Mouse (Mus musculus) lung, postnatal 0 days (tissue): Measurements from ENCODE around the gene Mical2.

Experiments
- CTCF ChIP-seq: IDR thresholded peaks from 2 replicates; pipeline ENCODE4 v1.5.1; 2016; ENCODE audit warnings: antibody characterized with exemption, mild to moderate bottlenecking
- EP300 ChIP-seq: IDR thresholded peaks from 2 replicates; pipeline ENCODE4 v1.6.1; 2016; ENCODE audit warnings: antibody characterized with exemption, mild to moderate bottlenecking, control low read depth

DNA sequence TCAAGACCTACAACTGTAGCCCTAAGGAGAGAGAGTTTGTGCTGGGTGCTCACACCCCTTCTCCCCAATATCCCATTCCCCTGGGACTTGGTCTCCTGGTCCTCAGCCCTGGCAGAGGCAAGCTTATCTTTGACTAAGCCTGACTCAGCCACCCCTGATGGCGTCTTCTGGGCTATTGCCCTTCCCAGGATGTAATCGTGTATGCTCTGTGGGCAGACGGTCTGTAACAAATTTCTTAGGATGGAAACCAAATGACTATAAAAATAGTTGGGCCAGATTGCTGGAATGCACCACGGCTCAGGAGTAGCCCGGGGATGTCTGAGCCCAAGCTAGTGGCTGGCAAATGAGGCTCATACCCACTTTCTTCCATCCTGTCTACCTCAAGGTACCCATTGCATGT lies 22.8 kb upstream of the Mical2 start:
- TF ChIP-seq CTCF (no peak), EP300 (no peak)
